Mouse (Mus musculus) lung, adult 2 months (tissue): ENCODE data around the gene Rgl1.

Source experiments
- CTCF ChIP-seq: fragments of 200-500 bp; IDR thresholded peaks from 2 replicates; pipeline ENCODE4 v1.5.1; 2011; ENCODE audit warnings: mild to moderate bottlenecking, low read length, control low read depth; ENCODE audit not compliant: insufficient read depth
- POLR2A ChIP-seq: fragments of 200-500 bp; IDR thresholded peaks from 2 replicates; pipeline ENCODE4 v1.6.1; 2011; ENCODE audit warnings: low read depth, mild to moderate bottlenecking, control low read depth, low read length, borderline replicate concordance; ENCODE audit errors: extremely low read depth

- TF ChIP-seq CTCF (no peak), POLR2A (no peak)
Observed at GRCm38 (mm10) chr1:152584933-152585332, 181.2 kb downstream of the Rgl1 start.
